Mouse (Mus musculus) layer of hippocampus, adult 8-10 months (tissue): ENCODE results near the gene Cacna2d3. TPM values are rescaled to one million over a fixed set of nuclear protein-coding genes. Genes with fewer than 3 reads are reported as not detected.

Experiments used
- DNase-seq, 2 experiments: peaks; one replicate each; pipeline ENCODE4 v3.0.0; 2022; ENCODE audit warnings: low spot score in 2 of 2
- total RNA-seq, 4 experiments: library from RNA; stranded (reverse); gene quantifications; 2 replicates each; pipeline ENCODE4 v1.2.4; 2022

Gene Cacna2d3
- total RNA-seq, 4 experiments from 2014 or later, result 95.3 to 105 (median 102) TPM

GRCm38 (mm10) chr14:29267233-29267874 lies 454.3 kb downstream of the Cacna2d3 start:
- no peak for DNase-seq

GRCm38 (mm10) chr14:29260621-29261020 lies 461.0 kb downstream of the Cacna2d3 start:
- no peak for DNase-seq

- no peak for DNase-seq
Observed at GRCm38 (mm10) chr14:29243516-29243915, 478.1 kb downstream of the Cacna2d3 start.

GRCm38 (mm10) chr14:29238446-29238845 lies 483.2 kb downstream of the Cacna2d3 start:
- DNase-seq, result no peak

GRCm38 (mm10) chr14:29228976-29229716 lies 492.5 kb downstream of the Cacna2d3 start:
- no peak for DNase-seq

GRCm38 (mm10) chr14:29228471-29228870 lies 493.2 kb downstream of the Cacna2d3 start:
- DNase-seq, result no peak

- no peak for DNase-seq
Observed at GRCm38 (mm10) chr14:29227959-29228358, 493.7 kb downstream of the Cacna2d3 start.

- DNase-seq, result no peak
Observed at GRCm38 (mm10) chr14:29225754-29226365, 495.8 kb downstream of the Cacna2d3 start.

- DNase-seq, result no peak
Observed at GRCm38 (mm10) chr14:29223012-29223411, 498.7 kb downstream of the Cacna2d3 start.

- no peak for DNase-seq
Observed at GRCm38 (mm10) chr14:29222191-29222882, 499.3 kb downstream of the Cacna2d3 start.

GRCm38 (mm10) chr14:29216106-29216505 lies 505.6 kb downstream of the Cacna2d3 start:
- DNase-seq, result no peak

GRCm38 (mm10) chr14:29204967-29205268 lies 516.7 kb downstream of the Cacna2d3 start:
- no peak for DNase-seq

GRCm38 (mm10) chr14:29204236-29204966 lies 517.3 kb downstream of the Cacna2d3 start:
- DNase-seq, result peak; percentile 24 to 26

- no peak for DNase-seq
Observed at GRCm38 (mm10) chr14:29196171-29196570, 525.5 kb downstream of the Cacna2d3 start.

- no peak for DNase-seq
Observed at GRCm38 (mm10) chr14:29191426-29191825, 530.2 kb downstream of the Cacna2d3 start.

- no peak for DNase-seq
Observed at GRCm38 (mm10) chr14:29183730-29184129, 537.9 kb downstream of the Cacna2d3 start.

- no peak for DNase-seq
Observed at GRCm38 (mm10) chr14:29179397-29179888, 542.2 kb downstream of the Cacna2d3 start.

GRCm38 (mm10) chr14:29178695-29179396 lies 542.8 kb downstream of the Cacna2d3 start:
- peak; percentile 30 to 33 for DNase-seq

- DNase-seq, result no peak
Observed at GRCm38 (mm10) chr14:29174762-29175161, 546.9 kb downstream of the Cacna2d3 start.

GRCm38 (mm10) chr14:29172207-29172606 lies 549.5 kb downstream of the Cacna2d3 start:
- DNase-seq, result no peak

GRCm38 (mm10) chr14:29164653-29165030 lies 557.0 kb downstream of the Cacna2d3 start:
- DNase-seq, result no peak
